Mouse (Mus musculus) heart, postnatal 0 days (tissue): ENCODE measurements around the gene Copg2. TPM values are rescaled to one million over a fixed set of nuclear protein-coding genes. Genes with fewer than 3 reads are reported as not detected.

Source experiments
- ATAC-seq: fragments of 200-750 bp; cut with Nextera tagmentation; 2 replicates; pipeline ENCODE4 v1.8.0; 2017; ENCODE audit warnings: low read depth, moderate number of reproducible peaks, moderate library complexity; ENCODE audit not compliant: insufficient read depth
- DNase-seq: peaks from one replicate; pipeline ENCODE4 v3.0.0-alpha.2; 2016; ENCODE audit warnings: low spot score
- H3K27ac ChIP-seq: fragments of 300-500 bp; sonication (generic); 2 replicates; pipeline ENCODE4 v1.5.1; 2014; ENCODE audit warnings: low read depth, mild to moderate bottlenecking
- H3K27me3 ChIP-seq: fragments of 300-500 bp; sonication (generic); 2 replicates; pipeline ENCODE4 v1.6.1; 2014; ENCODE audit warnings: low read length, mixed read lengths; ENCODE audit not compliant: control insufficient read depth, insufficient read depth
- H3K36me3 ChIP-seq: fragments of 300-500 bp; sonication (generic); replicated peaks from 2 replicates; pipeline ENCODE4 v1.6.1; 2014; ENCODE audit warnings: low read length, mixed read lengths; ENCODE audit not compliant: control insufficient read depth, insufficient read depth
- H3K4me1 ChIP-seq: fragments of 300-500 bp; sonication (generic); 2 replicates; pipeline ENCODE4 v1.6.1; 2014; ENCODE audit warnings: antibody characterized with exemption; ENCODE audit not compliant: control insufficient read depth, insufficient read depth
- H3K4me2 ChIP-seq: fragments of 300-500 bp; sonication (generic); 2 replicates; pipeline ENCODE4 v1.6.1; 2014; ENCODE audit warnings: low read depth, mild to moderate bottlenecking, low read length, moderate library complexity
- H3K4me3 ChIP-seq: fragments of 300-500 bp; sonication (generic); 2 replicates; pipeline ENCODE4 v1.5.1; 2014; ENCODE audit warnings: low read depth, low read length
- H3K9ac ChIP-seq: fragments of 300-500 bp; sonication (generic); replicated peaks from 2 replicates; pipeline ENCODE4 v1.6.1; 2014; ENCODE audit warnings: low read depth, low read length, mixed read lengths
- H3K9me3 ChIP-seq: fragments of 300-500 bp; sonication (generic); replicated peaks from 2 replicates; pipeline ENCODE4 v1.6.1; 2016; ENCODE audit warnings: low read length; ENCODE audit not compliant: control insufficient read depth
- CTCF ChIP-seq: IDR thresholded peaks from 2 replicates; pipeline ENCODE4 v1.5.1; 2016; ENCODE audit warnings: antibody characterized with exemption, control low read depth, low read depth
- EP300 ChIP-seq: IDR thresholded peaks from 2 replicates; pipeline ENCODE4 v1.6.1; 2016; ENCODE audit warnings: antibody characterized with exemption, low read depth
- WGBS: fragments of 180-500 bp; shearing (Covaris S2); extraction: QIAGEN DNeasy Blood & Tissue Kit; methylation state at CpG from one replicate; pipeline ENCODE4 v1.1.7; 2014; 5-methylcytosine and 5-hydroxymethylcytosine counted together
- polyA plus RNA-seq: library from polyadenylated mRNA; unstranded; fragments of >200 nt; fragmentation: Nextera tagmentation; extraction: Ambion mirVana; gene quantifications from 2 replicates; pipeline ENCODE4 v1.2.1, GENCODE M21; 2015
- total RNA-seq: library from RNA; depleted of rRNA; stranded (reverse); fragments of >200 nt; gene quantifications from 2 replicates; pipeline ENCODE4 v1.2.3, GENCODE M21; 2014; ENCODE audit warnings: low replicate concordance

The Copg2 gene
- total and polyA plus RNA-seq, 2 experiments from 2014 or later: 19.9 to 48.4 TPM

GRCm38 (mm10) chr6:30744846-30745245 is 151.7 kb downstream of the Copg2 start:
- no peak for TF ChIP-seq EP300
- TF ChIP-seq CTCF: no peak
- ATAC-seq (no peak), DNase-seq (no peak)
- WGBS: 73% methylated on average over 10 of the region's 10 CpGs
- H3K4me1 ChIP-seq: no peaks in the 10 kb centered on the region
- no peak overlapping the region for H3K27ac ChIP-seq
- H3K4me3 ChIP-seq: no peak overlapping the region
- H3K4me2 ChIP-seq: no peak overlapping the region
- no peak overlapping the region for H3K9ac ChIP-seq
- H3K9me3 ChIP-seq: no peaks in the 10 kb centered on the region
- H3K27me3 ChIP-seq: no peaks in the 10 kb centered on the region
- H3K36me3 ChIP-seq: peaks cover 75% of the 10 kb centered on the region

GRCm38 (mm10) chr6:30739177-30739747 is 157.3 kb downstream of the Copg2 start:
- DNase-seq (no peak), ATAC-seq (no peak)
- H3K27me3 ChIP-seq: no peaks in the 10 kb centered on the region
- H3K4me3 ChIP-seq: peak overlapping the region; percentile 69
- peaks cover 24% of the 10 kb centered on the region for H3K36me3 ChIP-seq
- 54% methylated on average over 10 of the region's 10 CpGs for WGBS
- no peak for TF ChIP-seq EP300
- H3K27ac ChIP-seq: no peak overlapping the region; the same call in none of the 2 replicates
- H3K4me2 ChIP-seq: peak overlapping the region; percentile 54
- H3K4me1 ChIP-seq: no peaks in the 10 kb centered on the region
- no peak overlapping the region for H3K9ac ChIP-seq
- H3K9me3 ChIP-seq: peaks cover 22% of the 10 kb centered on the region

GRCm38 (mm10) chr6:30738464-30739006 is 158.1 kb downstream of the Copg2 start:
- H3K4me3 ChIP-seq: peak overlapping the region; percentile 69
- no peak for ATAC-seq
- WGBS: 45% methylated on average over 20 of the region's 20 CpGs

GRCm38 (mm10) chr6:30737548-30738463 is 158.8 kb downstream of the Copg2 start:
- H3K4me1 ChIP-seq: no peaks in the 10 kb centered on the region
- ATAC-seq (peak; percentile 70), DNase-seq (peak; percentile 71)
- peak overlapping the region; percentile 72 for H3K27ac ChIP-seq
- H3K9ac ChIP-seq: peak overlapping the region; percentile 69
- peaks cover 11% of the 10 kb centered on the region for H3K36me3 ChIP-seq
- WGBS: 41% methylated on average over 64 of the region's 66 CpGs
- peak overlapping the region; percentile 69 for H3K4me3 ChIP-seq
- H3K9me3 ChIP-seq: peaks cover 22% of the 10 kb centered on the region
- TF ChIP-seq CTCF (no peak), EP300 (no peak)
- peak overlapping the region; percentile 54 for H3K4me2 ChIP-seq
- no peaks in the 10 kb centered on the region for H3K27me3 ChIP-seq

More at GRCm38 (mm10) chr6:30738464-30739006, 158.1 kb downstream of the Copg2 start:
- no peak for TF ChIP-seq CTCF
- H3K36me3 ChIP-seq: peaks cover 17% of the 10 kb centered on the region
- H3K27ac ChIP-seq: peak overlapping the region; percentile 72
- DNase-seq: no peak
- peak overlapping the region; percentile 54 for H3K4me2 ChIP-seq
- peak overlapping the region; percentile 69 for H3K9ac ChIP-seq
- H3K27me3 ChIP-seq: no peaks in the 10 kb centered on the region
- no peaks in the 10 kb centered on the region for H3K4me1 ChIP-seq
- H3K9me3 ChIP-seq: peaks cover 22% of the 10 kb centered on the region

GRCm38 (mm10) chr6:30736864-30737547 is 159.6 kb downstream of the Copg2 start:
- DNase-seq (peak; percentile 82), ATAC-seq (peak; percentile 81)
- Histone ChIP-seq H3K27me3 (no peaks in the 10 kb centered on the region), H3K4me1 (no peaks in the 10 kb centered on the region), H3K4me2 (peak overlapping the region; percentile 54), H3K4me3 (peak overlapping the region; percentile 69), H3K9ac (no peak overlapping the region), H3K9me3 (peaks cover 22% of the 10 kb centered on the region), H3K27ac (peak overlapping the region; percentile 85), H3K36me3 (peaks cover 3% of the 10 kb centered on the region; the same call in 1 of the 2 replicates)
- WGBS: 47% methylated on average over 29 of the region's 29 CpGs
- TF ChIP-seq EP300: peak; percentile 13; the same call in 1 of the 2 replicates
- peak; percentile 73 for TF ChIP-seq CTCF
